ENCODE assay signal across 24 mouse cellular contexts in the genomic region with DNA sequence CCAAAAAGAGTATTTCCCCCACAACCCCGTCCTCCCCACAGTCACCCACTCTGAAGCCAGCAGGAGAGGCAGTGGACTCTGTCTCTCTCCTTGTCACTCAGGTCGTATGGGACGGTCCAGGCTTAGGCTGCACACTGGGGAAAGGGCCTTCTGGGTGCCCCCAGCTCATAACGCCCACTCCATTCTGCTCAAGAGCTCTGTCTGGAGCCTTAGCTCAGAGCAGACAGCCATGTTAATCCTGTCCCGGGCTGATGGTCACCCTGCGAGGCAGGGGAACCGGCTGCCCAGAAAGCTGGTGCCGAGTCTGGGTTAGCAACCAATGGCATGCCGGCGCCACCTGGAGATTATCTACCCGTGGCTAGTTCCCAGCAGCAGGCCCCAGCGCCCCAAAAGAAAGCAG. TPM values are rescaled to one million over a fixed set of nuclear protein-coding genes. Genes with fewer than 3 reads are reported as not detected.
A peak's percentile ranks its signal among the peaks of the same experiment; 100 is the strongest.
DNase-seq lines count a peak whose midpoint lies in the region; ATAC-seq and TF ChIP-seq lines count a peak whose summit lies in the region.
"Had no signal": no experiment of that assay in that cellular context is flagged by ENCODE, and none has a peak within 500 bp of the region (broad histone marks: within the 10 kb centered on the region; RNA-seq: fewer than 3 reads in every experiment).

No protein-coding gene starts in this region.

- no peaks in the 10 kb centered on the region for H3K9me3 ChIP-seq in heart, embryonic 10.5 days
- no peaks in the 10 kb centered on the region for H3K9me3 ChIP-seq in heart, embryonic 12.5 days (replicated peaks)
- no peaks in the 10 kb centered on the region for H3K9me3 ChIP-seq in lung, embryonic 14.5 days (ENCODE audit: low read depth, low read length)
- H3K9me3 ChIP-seq in midbrain, embryonic 12.5 days: no peaks in the 10 kb centered on the region
- H3K9me3 ChIP-seq: forebrain, embryonic 15.5 days; liver, embryonic 13.5 days; neural tube, embryonic 12.5 days had no signal

- WGBS in heart, embryonic 10.5 days: 10% methylated on average over 12 of the region's 12 CpGs
- 14% methylated on average over 12 of the region's 12 CpGs for WGBS in heart, embryonic 12.5 days
- 26% methylated on average over 12 of the region's 12 CpGs for WGBS in lung, embryonic 14.5 days
- 7% methylated on average over 12 of the region's 12 CpGs for WGBS in midbrain, embryonic 12.5 days

- DNase-seq in heart, embryonic 10.5 days (ENCODE audit: low spot score): no peak
- DNase-seq in lung, embryonic 14.5 days: no peak
- DNase-seq in lung, postnatal 4 days: no peak
- no peak for DNase-seq in adipocyte (ENCODE audit: low spot score)
- DNase-seq in urinary bladder, postnatal 10 days (ENCODE audit: low spot score): no peak
- DNase-seq: adrenal gland, adult 2 months; cerebellum, adult 11 months; cerebellum, adult 9-11 months; gastrocnemius, adult 2 months; heart, postnatal 4 days; kidney, adult 2 months; kidney, postnatal 25 days; liver, embryonic 13.5 days; lung, adult 2 months; right cerebral cortex, postnatal 4 days; thymus, postnatal 14 days had no signal

- peaks cover 77% of the 10 kb centered on the region for H3K27me3 ChIP-seq in heart, embryonic 10.5 days (ENCODE audit: insufficient read depth, poor library complexity, severe bottlenecking)
- H3K27me3 ChIP-seq in heart, embryonic 12.5 days (replicated peaks): peaks cover 57% of the 10 kb centered on the region
- H3K27me3 ChIP-seq in lung, embryonic 14.5 days (ENCODE audit: insufficient read depth, low read length): no peaks in the 10 kb centered on the region
- peaks cover 29% of the 10 kb centered on the region for H3K27me3 ChIP-seq in midbrain, embryonic 12.5 days

- peak overlapping the region; percentile 31; the same call in 1 of the 2 replicates for H3K27ac ChIP-seq in heart, embryonic 10.5 days
- no peak overlapping the region for H3K27ac ChIP-seq in heart, embryonic 12.5 days (ENCODE audit: poor library complexity, severe bottlenecking)
- no peak overlapping the region for H3K27ac ChIP-seq in lung, embryonic 14.5 days (ENCODE audit: low read depth)
- H3K27ac ChIP-seq in midbrain, embryonic 12.5 days (replicated peaks): peak overlapping the region; percentile 66
- H3K27ac ChIP-seq: forebrain, embryonic 15.5 days; gastrocnemius, adult 2 months; liver, embryonic 13.5 days; neural tube, embryonic 12.5 days had no signal

- ATAC-seq in heart, embryonic 12.5 days (ENCODE audit: insufficient number of reproducible peaks, low FRiP score): no peak
- ATAC-seq in lung, embryonic 14.5 days (ENCODE audit: insufficient read depth): no peak
- 0 out of 2 replicates have a peak, but pooled peaks have one; percentile 38 for ATAC-seq in midbrain, embryonic 12.5 days (ENCODE audit: low FRiP score, low read depth)
- ATAC-seq: forebrain, embryonic 15.5 days; inflammation-experienced regulatory T-cells, adult 6 months had no signal

- H3K36me3 ChIP-seq in heart, embryonic 10.5 days: no peaks in the 10 kb centered on the region
- no peaks in the 10 kb centered on the region for H3K36me3 ChIP-seq in heart, embryonic 12.5 days
- no peaks in the 10 kb centered on the region for H3K36me3 ChIP-seq in lung, embryonic 14.5 days (ENCODE audit: insufficient read depth)
- H3K36me3 ChIP-seq in midbrain, embryonic 12.5 days: no peaks in the 10 kb centered on the region
- H3K36me3 ChIP-seq: forebrain, embryonic 15.5 days; liver, embryonic 13.5 days; neural tube, embryonic 12.5 days had no signal

- H3K4me3 ChIP-seq in heart, embryonic 10.5 days: peak overlapping the region; percentile 27
- no peak overlapping the region for H3K4me3 ChIP-seq in heart, embryonic 12.5 days
- no peak overlapping the region for H3K4me3 ChIP-seq in lung, embryonic 14.5 days (ENCODE audit: low read depth, low read length)
- peak overlapping the region; percentile 6; the same call in 1 of the 2 replicates for H3K4me3 ChIP-seq in midbrain, embryonic 12.5 days
- H3K4me3 ChIP-seq: forebrain, embryonic 15.5 days; gastrocnemius, adult 2 months; liver, embryonic 13.5 days; megakaryocyte, embryonic 14.5 days; neural tube, embryonic 12.5 days had no signal

- 0 out of 2 replicates have a peak, but pooled peaks have one; percentile 1 for TF ChIP-seq CTCF in lung, embryonic 14.5 days (IDR thresholded peaks at IDR 0.05; ENCODE audit: low read depth)

- no peak overlapping the region; the same call in 1 of the 2 replicates for H3K4me2 ChIP-seq in heart, embryonic 12.5 days
- H3K4me2 ChIP-seq in lung, embryonic 14.5 days: no peak overlapping the region
- peak overlapping the region; percentile 34 for H3K4me2 ChIP-seq in midbrain, embryonic 12.5 days (replicated peaks)
- H3K4me2 ChIP-seq: forebrain, embryonic 15.5 days; liver, embryonic 13.5 days; neural tube, embryonic 12.5 days had no signal

- H3K4me1 ChIP-seq in heart, embryonic 10.5 days: peaks cover 33% of the 10 kb centered on the region
- peaks cover 16% of the 10 kb centered on the region for H3K4me1 ChIP-seq in heart, embryonic 12.5 days (replicated peaks)
- H3K4me1 ChIP-seq in lung, embryonic 14.5 days (ENCODE audit: insufficient read depth): no peaks in the 10 kb centered on the region; the same call in 1 of the 2 replicates
- peaks cover 18% of the 10 kb centered on the region for H3K4me1 ChIP-seq in midbrain, embryonic 12.5 days

- H3K9ac ChIP-seq in heart, embryonic 12.5 days: no peak overlapping the region
- H3K9ac ChIP-seq in lung, embryonic 14.5 days: no peak overlapping the region
- H3K9ac ChIP-seq in midbrain, embryonic 12.5 days (replicated peaks): no peak overlapping the region
- H3K9ac ChIP-seq: forebrain, embryonic 15.5 days; liver, embryonic 13.5 days; neural tube, embryonic 12.5 days had no signal

RNA-seq across cellular contexts. Expression of gene Fibcd1, which starts 12.7 kb away (rescaled TPM):
- 0.12 and 0.36 TPM in 2 replicates for polyA plus RNA-seq in heart, embryonic 10.5 days (2016; fragmentation: Nextera tagmentation; extraction: Ambion mirVana)
- polyA plus RNA-seq in heart, embryonic 12.5 days (2016; fragmentation: Nextera tagmentation; extraction: Ambion mirVana): 0.04 and 0.08 TPM in 2 replicates
- polyA plus RNA-seq in lung, embryonic 14.5 days (2014; fragmentation: Nextera tagmentation; extraction: Ambion mirVana): 0.07 TPM in 1 of 2 replicates, not detected in the other
- 5.3 and 6.9 TPM in 2 replicates for polyA plus RNA-seq in midbrain, embryonic 12.5 days (2016; fragmentation: Nextera tagmentation; extraction: Ambion mirVana)
- polyA plus RNA-seq: heart, embryonic 16.5 days; stomach, embryonic 14.5 days had no signal

RNA-seq across cellular contexts. Expression of gene Lamc3, which starts 28.6 kb away (rescaled TPM):
- 1.7 and 2.2 TPM in 2 replicates for polyA plus RNA-seq in heart, embryonic 10.5 days (2016; fragmentation: Nextera tagmentation; extraction: Ambion mirVana)
- 1.1 and 1.3 TPM in 2 replicates for polyA plus RNA-seq in heart, embryonic 12.5 days (2016; fragmentation: Nextera tagmentation; extraction: Ambion mirVana)
- 0.80 and 0.87 TPM in 2 replicates for polyA plus RNA-seq in lung, embryonic 14.5 days (2014; fragmentation: Nextera tagmentation; extraction: Ambion mirVana)
- 13.5 and 14.5 TPM in 2 replicates for polyA plus RNA-seq in midbrain, embryonic 12.5 days (2016; fragmentation: Nextera tagmentation; extraction: Ambion mirVana)
- polyA plus RNA-seq: inflammation-experienced regulatory T-cells, adult 6 months had no signal

RNA-seq across cellular contexts. Expression of gene Qrfp, which starts 48.1 kb away (rescaled TPM):
- 0.06 TPM in 1 of 2 replicates, not detected in the other for polyA plus RNA-seq in heart, embryonic 10.5 days (2016; fragmentation: Nextera tagmentation; extraction: Ambion mirVana)
- polyA plus RNA-seq in heart, embryonic 12.5 days (2016; fragmentation: Nextera tagmentation; extraction: Ambion mirVana): 0.08 TPM in 1 of 2 replicates, not detected in the other
- polyA plus RNA-seq in lung, embryonic 14.5 days (2014; fragmentation: Nextera tagmentation; extraction: Ambion mirVana): 0.12 TPM in 1 of 2 replicates, not detected in the other
- polyA plus RNA-seq in midbrain, embryonic 12.5 days (2016; fragmentation: Nextera tagmentation; extraction: Ambion mirVana): 0.09 and 0.12 TPM in 2 replicates
- polyA plus RNA-seq: adrenal gland, adult 2 months had no signal

Comparison
In these comparisons a context has a peak if more than half of its experiments do, and no peak if none do; other contexts are left out.
1. H3K27ac ChIP-seq: peak in heart, embryonic 10.5 days (single experiment) and midbrain, embryonic 12.5 days (single experiment); none in heart, embryonic 12.5 days (single experiment) and lung, embryonic 14.5 days (single experiment).
2. H3K4me3 ChIP-seq: peak in heart, embryonic 10.5 days (single experiment) and midbrain, embryonic 12.5 days (single experiment); none in heart, embryonic 12.5 days (single experiment) and lung, embryonic 14.5 days (single experiment).